ENCODE assay signal across 12 mouse cellular contexts in the genomic region with DNA sequence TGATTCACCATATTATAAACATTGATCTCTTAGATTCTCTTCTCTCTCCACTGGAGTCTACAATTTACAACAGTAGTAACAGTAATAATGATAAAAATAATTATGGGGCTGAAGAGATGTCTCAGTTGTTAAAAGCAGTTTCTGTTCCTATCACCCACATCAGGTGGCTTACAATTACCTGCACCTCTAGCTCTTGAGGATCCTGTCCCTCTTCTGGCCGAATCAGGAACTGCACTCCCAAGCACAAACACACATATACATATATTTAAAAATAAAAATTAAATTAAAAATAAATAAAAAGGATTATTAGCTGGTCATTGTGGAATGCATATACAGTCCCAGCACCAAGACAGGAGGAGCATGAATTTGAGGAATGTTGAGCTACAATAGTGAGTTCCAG.
DNase-seq lines count a peak whose midpoint lies in the region; ATAC-seq lines count a peak whose summit lies in the region.
"Had no signal": no experiment of that assay in that cellular context is flagged by ENCODE, and none has a peak within 500 bp of the region (broad histone marks: within the 10 kb centered on the region; RNA-seq: fewer than 3 reads in every experiment).

No protein-coding gene starts in this region.

- H3K4me3 ChIP-seq in kidney, embryonic 16.5 days (ENCODE audit: low read length): no peak overlapping the region
- H3K4me3 ChIP-seq: liver, embryonic 15.5 days; neural tube, embryonic 12.5 days had no signal

- 65% methylated on average over 1 of the region's 1 CpGs for WGBS in kidney, embryonic 16.5 days

- no peak overlapping the region for H3K27ac ChIP-seq in kidney, embryonic 16.5 days (ENCODE audit: low read length)
- H3K27ac ChIP-seq: liver, embryonic 15.5 days; neural tube, embryonic 12.5 days had no signal

- H3K4me2 ChIP-seq in kidney, embryonic 16.5 days (replicated peaks; ENCODE audit: low read depth, low read length): no peak overlapping the region
- H3K4me2 ChIP-seq: liver, embryonic 15.5 days; neural tube, embryonic 12.5 days had no signal

- no peaks in the 10 kb centered on the region for H3K4me1 ChIP-seq in kidney, embryonic 16.5 days (ENCODE audit: insufficient read depth, low read length)
- H3K4me1 ChIP-seq: liver, embryonic 15.5 days; neural tube, embryonic 12.5 days had no signal

- no peak overlapping the region for H3K9ac ChIP-seq in kidney, embryonic 16.5 days (replicated peaks; ENCODE audit: low read length)
- H3K9ac ChIP-seq: liver, embryonic 15.5 days; neural tube, embryonic 12.5 days had no signal

- peak; percentile 28 for DNase-seq in CD4-positive, CD25-positive, alpha-beta regulatory T cell, adult 2 months (ENCODE audit: low read depth, low spot score)
- peak; percentile 16 to 25 for DNase-seq in kidney, postnatal 4 days
- peak; percentile 44 for DNase-seq in 3T3-L1 (ENCODE audit: low read depth, low spot score)
- peak; percentile 6 for DNase-seq in c-Kit-positive CD71-negative TER-119-negative erythroid progenitor cells, embryonic 14.5 days (ENCODE audit: low read depth)
- DNase-seq in adrenal gland, adult (ENCODE audit: inconsistent age in 2 of 2, low spot score in 1 of 2): no peak
- no peak for DNase-seq in spleen, adult 12 weeks (ENCODE audit: low spot score)
- DNase-seq: adrenal gland, adult 2 months; heart, postnatal 14 days had no signal

- ATAC-seq in CD4-positive, CD25-positive, alpha-beta regulatory T cell, adult 4 months: no peak
- ATAC-seq in kidney, embryonic 16.5 days (ENCODE audit: low FRiP score, low TSS enrichment): no peak

- no peaks in the 10 kb centered on the region for H3K36me3 ChIP-seq in kidney, embryonic 16.5 days (ENCODE audit: insufficient read depth, low read length)
- H3K36me3 ChIP-seq: liver, embryonic 15.5 days; neural tube, embryonic 12.5 days had no signal

- H3K27me3 ChIP-seq in kidney, embryonic 16.5 days (ENCODE audit: insufficient read depth, low read length): no peaks in the 10 kb centered on the region
- H3K27me3 ChIP-seq: liver, embryonic 15.5 days; neural tube, embryonic 12.5 days had no signal

- no peaks in the 10 kb centered on the region for H3K9me3 ChIP-seq in kidney, embryonic 16.5 days (ENCODE audit: low read length)
- H3K9me3 ChIP-seq: liver, embryonic 15.5 days; neural tube, embryonic 12.5 days had no signal

Comparison
In these comparisons a context has a peak if more than half of its experiments do, and no peak if none do; other contexts are left out.
1. DNase-seq: peak in CD4-positive, CD25-positive, alpha-beta regulatory T cell, adult 2 months (single experiment), kidney, postnatal 4 days (2 of 2), 3T3-L1 (single experiment) and c-Kit-positive CD71-negative TER-119-negative erythroid progenitor cells, embryonic 14.5 days (single experiment); none in adrenal gland, adult (0 of 2) and spleen, adult 12 weeks (single experiment).